Mouse (Mus musculus) layer of hippocampus, adult 9-11 months (tissue): ENCODE results near the gene Spa17.
A peak's percentile ranks its signal among the peaks of the same experiment; 100 is the strongest.

Experiments used
- DNase-seq: peaks from one replicate; pipeline ENCODE4 v3.0.0; 2022

Gene Spa17

GRCm38 (mm10) chr9:37556366-37556765 lies 57.2 kb downstream of the Spa17 start:
- DNase-seq = peak; percentile 60

- peak; percentile 56 for DNase-seq
Measured at GRCm38 (mm10) chr9:37554838-37555748, 58.4 kb downstream of the Spa17 start, which contains the start of gene Siae. Siae (plus strand) TSS chr9:37555698.

DNA sequence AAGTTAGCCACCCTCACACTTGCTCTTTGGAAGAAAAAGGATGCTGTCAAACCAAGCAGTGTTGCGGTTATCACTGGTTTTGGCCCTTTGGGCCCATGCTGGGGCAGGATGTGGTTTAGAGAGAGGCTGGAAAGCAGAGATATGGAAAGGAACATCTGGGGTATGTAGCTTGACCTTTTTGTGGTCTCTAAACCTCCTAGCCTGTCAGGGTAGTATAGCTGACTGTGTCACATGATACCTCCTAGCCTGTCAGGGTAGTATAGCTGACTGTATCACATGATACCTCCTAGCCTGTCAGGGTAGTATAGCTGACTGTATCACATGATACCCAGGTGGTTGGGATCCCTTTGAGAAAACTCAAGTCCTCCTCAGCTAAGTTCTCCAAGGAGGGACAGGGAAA lies 59.2 kb downstream of the Spa17 start:
- no peak for DNase-seq
